ENCODE assay signal across 29 mouse cellular contexts in the genomic region with DNA sequence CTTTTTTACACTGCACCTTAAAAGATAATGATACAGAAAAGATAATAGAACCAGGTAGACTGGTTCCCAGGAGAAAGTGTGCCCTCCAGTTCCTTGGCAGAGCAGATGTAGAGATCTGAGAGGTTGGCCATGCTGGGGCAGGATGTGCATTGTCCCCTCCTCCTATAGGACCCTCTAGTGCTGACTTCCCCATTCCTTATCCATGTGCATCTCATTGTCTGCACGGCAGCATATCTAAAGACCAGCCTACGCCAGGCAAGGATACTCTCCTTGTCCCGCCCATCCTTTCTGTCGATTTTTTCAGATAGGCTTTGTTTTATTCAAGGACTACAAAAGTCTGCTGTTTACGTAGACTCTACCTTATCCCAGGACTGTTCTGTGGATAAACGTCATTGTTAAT.
"Had no signal": no experiment of that assay in that cellular context is flagged by ENCODE, and none has a peak within 500 bp of the region (broad histone marks: within the 10 kb centered on the region; RNA-seq: fewer than 3 reads in every experiment).

No protein-coding gene starts in this region.

- H3K4me3 ChIP-seq: limb, embryonic 10.5 days; limb, embryonic 12.5 days; limb, embryonic 13.5 days; limb, embryonic 15.5 days; liver, embryonic 12.5 days; liver, embryonic 13.5 days; liver, embryonic 15.5 days; lung, embryonic 15.5 days; megakaryocyte, embryonic 14.5 days; midbrain, embryonic 10.5 days; midbrain, embryonic 12.5 days; midbrain, embryonic 13.5 days; midbrain, embryonic 15.5 days; myocyte had no signal

- ATAC-seq: liver, embryonic 12.5 days; liver, postnatal 0 days; lung, postnatal 0 days; midbrain, embryonic 13.5 days; midbrain, embryonic 15.5 days; midbrain, embryonic 16.5 days had no signal

- H3K9me3 ChIP-seq: limb, embryonic 10.5 days; limb, embryonic 12.5 days; limb, embryonic 13.5 days; limb, embryonic 15.5 days; liver, embryonic 12.5 days; liver, embryonic 13.5 days; liver, embryonic 15.5 days; lung, embryonic 15.5 days; megakaryocyte, embryonic 14.5 days; midbrain, embryonic 10.5 days; midbrain, embryonic 12.5 days; midbrain, embryonic 13.5 days; midbrain, embryonic 15.5 days had no signal

- DNase-seq: left cerebral cortex, postnatal 4 days; liver; liver, embryonic 13.5 days; liver, postnatal 0 days; lung, adult 18-20 months; lung, adult 2 months; lung, embryonic 14.5 days; lung, postnatal 10 days; lung, postnatal 14 days; lung, postnatal 36 days; lung, postnatal 4 days; midbrain, embryonic 14.5 days had no signal

- H3K4me1 ChIP-seq: limb, embryonic 10.5 days; limb, embryonic 12.5 days; limb, embryonic 13.5 days; limb, embryonic 15.5 days; liver, embryonic 12.5 days; liver, embryonic 13.5 days; lung, embryonic 15.5 days; midbrain, embryonic 10.5 days; midbrain, embryonic 12.5 days; midbrain, embryonic 13.5 days; midbrain, embryonic 15.5 days had no signal

- H3K27ac ChIP-seq: limb, embryonic 10.5 days; limb, embryonic 12.5 days; limb, embryonic 13.5 days; limb, embryonic 15.5 days; liver, embryonic 12.5 days; liver, embryonic 13.5 days; liver, embryonic 14.5 days; liver, embryonic 15.5 days; lung, embryonic 15.5 days; macrophage; midbrain, embryonic 10.5 days; midbrain, embryonic 12.5 days; midbrain, embryonic 13.5 days; midbrain, embryonic 15.5 days had no signal

- H3K9ac ChIP-seq: limb, embryonic 12.5 days; limb, embryonic 13.5 days; limb, embryonic 15.5 days; liver, embryonic 12.5 days; liver, embryonic 13.5 days; liver, embryonic 14.5 days; liver, embryonic 15.5 days; liver, postnatal 0 days; lung, embryonic 14.5 days; lung, embryonic 15.5 days; midbrain, embryonic 12.5 days; midbrain, embryonic 13.5 days; midbrain, embryonic 15.5 days had no signal

- H3K27me3 ChIP-seq: limb, embryonic 12.5 days; limb, embryonic 13.5 days; limb, embryonic 15.5 days; liver, embryonic 12.5 days; liver, embryonic 13.5 days; liver, embryonic 15.5 days; lung, embryonic 15.5 days; megakaryocyte, embryonic 14.5 days; midbrain, embryonic 12.5 days; midbrain, embryonic 13.5 days; midbrain, embryonic 15.5 days had no signal
